Mouse (Mus musculus): ENCODE measurements around the gene Cacna1d.

DNA sequence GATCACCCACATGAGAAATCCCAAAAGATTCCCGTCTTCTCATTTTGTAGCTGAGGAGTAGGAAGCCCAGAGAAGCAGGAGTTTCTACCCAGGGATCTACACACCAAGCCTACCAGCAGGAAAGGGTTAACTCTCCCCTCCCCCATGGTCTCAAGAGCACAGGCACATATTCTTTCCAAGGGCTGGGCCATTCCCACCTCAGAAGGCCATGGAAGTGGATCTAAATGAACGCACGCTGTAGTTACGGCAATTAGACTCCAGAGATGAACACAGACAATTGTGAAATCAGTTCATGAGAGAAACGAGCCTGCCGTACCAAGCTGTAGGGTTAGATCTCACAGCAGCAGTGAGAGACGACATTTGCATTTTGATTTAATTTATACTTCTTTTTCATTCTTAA, 191.3 kb downstream of the Cacna1d start:
- no peak for TF ChIP-seq SMC3 (IDR thresholded peaks at IDR 0.05; ENCODE audit: low read depth, low read length)
- no peak for TF ChIP-seq ETS1 (conservative IDR thresholded peaks at IDR 0.05; ENCODE audit: low read depth, low read length)
- TF ChIP-seq MYC (IDR thresholded peaks at IDR 0.05; ENCODE audit: low read depth, low read length), result no peak
- TF ChIP-seq GABPA (IDR thresholded peaks at IDR 0.05; ENCODE audit: insufficient replicate concordance, low read depth, low read length), result no peak

All from CH12.LX (cell line).